Mouse (Mus musculus) hindbrain, embryonic 14.5 days (tissue): Measurements from ENCODE around the gene Cbx7. TPM values are rescaled to one million over a fixed set of nuclear protein-coding genes. Genes with fewer than 3 reads are reported as not detected.
"Not testable (repeated sequence)": the region's sequence is repeated elsewhere in the genome, so short reads cannot be mapped to it uniquely, and the experiment has no call there.

ENCODE experiments used
- ATAC-seq: fragments of 200-750 bp; cut with Nextera tagmentation; 2 replicates; pipeline ENCODE4 v1.8.0; 2017; ENCODE audit warnings: moderate number of reproducible peaks, mild to moderate bottlenecking, moderate TSS enrichment, moderate library complexity; ENCODE audit not compliant: low FRiP score
- DNase-seq: peaks from one replicate; pipeline ENCODE4 v3.0.0-alpha.2; 2015; ENCODE audit warnings: low spot score
- H3K27ac ChIP-seq: fragments of 300-500 bp; sonication (generic); 2 replicates; pipeline ENCODE4 v1.5.1; 2014; ENCODE audit warnings: mild to moderate bottlenecking, moderate library complexity
- H3K27me3 ChIP-seq: fragments of 300-500 bp; sonication (generic); 2 replicates; pipeline ENCODE4 v1.6.1; 2014; ENCODE audit warnings: mild to moderate bottlenecking, low read length, mixed read lengths; ENCODE audit not compliant: control insufficient read depth, insufficient read depth
- H3K36me3 ChIP-seq: fragments of 300-500 bp; sonication (generic); replicated peaks from 2 replicates; pipeline ENCODE4 v1.6.1; 2014; ENCODE audit not compliant: control insufficient read depth, insufficient read depth
- H3K4me1 ChIP-seq: fragments of 300-500 bp; sonication (generic); replicated peaks from 2 replicates; pipeline ENCODE4 v1.6.1; 2014; ENCODE audit warnings: antibody characterized with exemption, low read length, mixed read lengths; ENCODE audit not compliant: control insufficient read depth, insufficient read depth
- H3K4me2 ChIP-seq: fragments of 300-500 bp; sonication (generic); replicated peaks from 2 replicates; pipeline ENCODE4 v1.6.1; 2014; ENCODE audit warnings: mild to moderate bottlenecking, moderate library complexity
- H3K4me3 ChIP-seq: fragments of 300-500 bp; sonication (generic); replicated peaks from 2 replicates; pipeline ENCODE4 v1.5.1; 2014; ENCODE audit warnings: mild to moderate bottlenecking, low read length
- H3K9ac ChIP-seq: fragments of 300-500 bp; sonication (generic); 2 replicates; pipeline ENCODE4 v1.6.1; 2014
- H3K9me3 ChIP-seq: fragments of 300-500 bp; sonication (generic); 2 replicates; pipeline ENCODE4 v1.6.1; 2016; ENCODE audit warnings: low read length; ENCODE audit not compliant: control insufficient read depth
- WGBS: fragments of 180-500 bp; shearing (Covaris S2); extraction: QIAGEN DNeasy Blood & Tissue Kit; methylation state at CpG from one replicate; pipeline ENCODE4 v1.1.7; 2014; 5-methylcytosine and 5-hydroxymethylcytosine counted together
- polyA plus RNA-seq: library from polyadenylated mRNA; unstranded; fragments of >200 nt; fragmentation: Nextera tagmentation; extraction: Ambion mirVana; gene quantifications from 2 replicates; pipeline ENCODE4 v1.2.1, GENCODE M21; 2014

Gene Cbx7
- polyA plus RNA-seq, 1 experiment from 2014 or later, result 4.0 TPM

- no peak for ATAC-seq
Observed at GRCm38 (mm10) chr15:79944948-79945347, 26.0 kb downstream of the Cbx7 start.

GRCm38 (mm10) chr15:79943584-79943983, 27.3 kb downstream of the Cbx7 start:
- Histone ChIP-seq H3K9ac (no peak overlapping the region), H3K4me2 (no peak overlapping the region), H3K9me3 (no peaks in the 10 kb centered on the region), H3K27me3 (no peaks in the 10 kb centered on the region), H3K4me1 (no peaks in the 10 kb centered on the region), H3K4me3 (no peak overlapping the region), H3K36me3 (no peaks in the 10 kb centered on the region), H3K27ac (no peak overlapping the region)
- DNase-seq (no peak), ATAC-seq (no peak)
- WGBS, result 88% methylated on average over 3 of the region's 3 CpGs

More at GRCm38 (mm10) chr15:79944948-79945347, 26.0 kb downstream of the Cbx7 start:
- H3K27me3 ChIP-seq, result no peaks in the 10 kb centered on the region
- H3K4me3 ChIP-seq, result no peak overlapping the region
- WGBS, result 83% methylated on average over 5 of the region's 5 CpGs
- H3K9ac ChIP-seq, result no peak overlapping the region
- DNase-seq, result no peak
- H3K4me1 ChIP-seq, result peaks cover 6% of the 10 kb centered on the region
- H3K27ac ChIP-seq, result no peak overlapping the region
- no peak overlapping the region for H3K4me2 ChIP-seq
- H3K9me3 ChIP-seq, result no peaks in the 10 kb centered on the region
- H3K36me3 ChIP-seq, result no peaks in the 10 kb centered on the region

- H3K4me3 ChIP-seq, result no peak overlapping the region
- no peak for DNase-seq
- 71% methylated on average over 6 of the region's 6 CpGs for WGBS
- H3K27ac ChIP-seq, result no peak overlapping the region
- no peak overlapping the region for H3K9ac ChIP-seq
- H3K27me3 ChIP-seq, result no peaks in the 10 kb centered on the region
- no peaks in the 10 kb centered on the region for H3K9me3 ChIP-seq
- no peak overlapping the region for H3K4me2 ChIP-seq
- no peaks in the 10 kb centered on the region for H3K4me1 ChIP-seq
- ATAC-seq, result no peak
- H3K36me3 ChIP-seq, result no peaks in the 10 kb centered on the region
Observed at GRCm38 (mm10) chr15:79942541-79942940, 28.4 kb downstream of the Cbx7 start.

- DNase-seq (peak; percentile 65), ATAC-seq (no peak)
- no peaks in the 10 kb centered on the region for H3K9me3 ChIP-seq
- no peak overlapping the region for H3K4me3 ChIP-seq
- no peaks in the 10 kb centered on the region for H3K27me3 ChIP-seq
- no peaks in the 10 kb centered on the region for H3K36me3 ChIP-seq
- no peak overlapping the region for H3K27ac ChIP-seq
- H3K4me2 ChIP-seq, result no peak overlapping the region
- 25% methylated on average over 8 of the region's 8 CpGs for WGBS
- H3K4me1 ChIP-seq, result no peaks in the 10 kb centered on the region
- H3K9ac ChIP-seq, result no peak overlapping the region
Observed at GRCm38 (mm10) chr15:79940932-79941331, 30.0 kb downstream of the Cbx7 start.

GRCm38 (mm10) chr15:79939913-79940312, 31.0 kb downstream of the Cbx7 start:
- 89% methylated on average over 16 of the region's 16 CpGs for WGBS
- no peak for ATAC-seq

GRCm38 (mm10) chr15:79939501-79939900, 31.4 kb downstream of the Cbx7 start:
- H3K9me3 ChIP-seq, DNase-seq, ATAC-seq, H3K27ac ChIP-seq, H3K36me3 ChIP-seq, H3K9ac ChIP-seq, H3K4me2 ChIP-seq, H3K4me1 ChIP-seq, H3K27me3 ChIP-seq, H3K4me3 ChIP-seq: not testable (repeated sequence)
- WGBS, result 87% methylated on average over 5 of the region's 7 CpGs

More at GRCm38 (mm10) chr15:79939913-79940312, 31.0 kb downstream of the Cbx7 start:
- no peaks in the 10 kb centered on the region for H3K27me3 ChIP-seq
- no peaks in the 10 kb centered on the region for H3K36me3 ChIP-seq
- H3K4me2 ChIP-seq, result no peak overlapping the region
- H3K4me3 ChIP-seq, result no peak overlapping the region
- no peak for DNase-seq
- H3K27ac ChIP-seq, result no peak overlapping the region
- no peaks in the 10 kb centered on the region for H3K4me1 ChIP-seq
- H3K9me3 ChIP-seq, result no peaks in the 10 kb centered on the region
- H3K9ac ChIP-seq, result no peak overlapping the region

GRCm38 (mm10) chr15:79939020-79939419, 31.9 kb downstream of the Cbx7 start:
- Histone ChIP-seq H3K9ac (no peak overlapping the region), H3K4me3 (no peak overlapping the region), H3K9me3 (no peaks in the 10 kb centered on the region), H3K36me3 (no peaks in the 10 kb centered on the region), H3K27ac (no peak overlapping the region), H3K4me1 (peaks cover 7% of the 10 kb centered on the region), H3K4me2 (no peak overlapping the region), H3K27me3 (no peaks in the 10 kb centered on the region)
- 93% methylated on average over 12 of the region's 12 CpGs for WGBS
- no peak for DNase-seq
- no peak for ATAC-seq

- no peaks in the 10 kb centered on the region for H3K9me3 ChIP-seq
- no peaks in the 10 kb centered on the region for H3K36me3 ChIP-seq
- H3K4me1 ChIP-seq, result peaks cover 7% of the 10 kb centered on the region
- 80% methylated on average over 7 of the region's 7 CpGs for WGBS
- no peak overlapping the region for H3K27ac ChIP-seq
- no peak for DNase-seq
- ATAC-seq, result no peak
- peaks cover 10% of the 10 kb centered on the region; the same call in 1 of the 2 replicates for H3K27me3 ChIP-seq
- H3K4me3 ChIP-seq, result no peak overlapping the region
- no peak overlapping the region for H3K9ac ChIP-seq
- H3K4me2 ChIP-seq, result no peak overlapping the region
Observed at GRCm38 (mm10) chr15:79936374-79936751, 34.6 kb downstream of the Cbx7 start.

GRCm38 (mm10) chr15:79935654-79936373, 35.1 kb downstream of the Cbx7 start:
- Histone ChIP-seq H3K27ac (no peak overlapping the region), H3K4me2 (no peak overlapping the region), H3K9me3 (no peaks in the 10 kb centered on the region), H3K36me3 (no peaks in the 10 kb centered on the region), H3K4me1 (peaks cover 7% of the 10 kb centered on the region), H3K9ac (no peak overlapping the region), H3K4me3 (no peak overlapping the region), H3K27me3 (peaks cover 10% of the 10 kb centered on the region; the same call in 1 of the 2 replicates)
- DNase-seq, result no peak
- WGBS, result 34% methylated on average over 9 of the region's 9 CpGs
- no peak for ATAC-seq
